Mouse (Mus musculus): Measurements from ENCODE around the gene Lrch3.
"Not testable (repeated sequence)": the region's sequence is repeated elsewhere in the genome, so short reads cannot be mapped to it uniquely, and the experiment has no call there.

Gene Lrch3

DNA sequence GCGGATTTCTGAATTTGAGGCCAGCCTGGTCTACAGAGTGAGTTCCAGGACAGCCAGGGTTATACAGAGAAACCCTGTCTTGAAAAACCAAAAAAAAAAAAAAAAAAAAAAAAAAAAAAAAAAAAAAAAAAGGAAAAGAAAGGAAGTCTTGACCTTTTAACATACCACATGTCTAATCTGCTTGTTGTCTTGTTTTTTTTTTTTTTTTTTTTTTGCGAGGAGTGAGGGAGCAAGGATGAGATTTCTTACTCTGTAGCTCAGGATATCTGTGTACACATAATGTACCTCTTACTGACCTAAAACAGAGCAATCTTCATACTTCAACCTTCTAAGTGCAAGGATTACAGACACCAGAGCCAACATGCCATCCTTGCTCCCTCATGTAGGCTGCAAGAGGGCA, 141.0 kb downstream of the Lrch3 start:
- DNase-seq (ENCODE audit: low spot score in 2 of 2): not testable (repeated sequence)

DNA sequence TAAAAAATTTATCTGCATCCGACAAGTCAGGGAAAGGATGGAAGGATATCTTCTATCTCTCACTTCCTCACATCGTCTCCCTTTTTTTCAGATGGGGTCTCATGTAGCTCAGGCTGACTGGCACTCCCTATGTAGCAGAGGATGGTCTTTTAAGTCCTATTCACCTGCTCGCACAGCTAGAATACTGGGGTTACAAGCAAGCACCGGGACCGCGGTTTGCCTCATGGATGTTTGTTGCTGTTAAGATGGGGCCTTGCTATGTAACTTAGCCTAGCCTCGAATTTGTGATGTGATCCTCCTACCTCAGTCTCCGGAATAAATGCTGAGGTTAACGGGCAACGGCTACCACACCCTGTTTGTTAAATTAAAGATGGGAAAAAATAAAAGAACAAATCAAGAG, 141.8 kb downstream of the Lrch3 start:
- DNase-seq (ENCODE audit: low spot score in 2 of 2): peak in 1 of 2 experiments; percentile 17

DNA sequence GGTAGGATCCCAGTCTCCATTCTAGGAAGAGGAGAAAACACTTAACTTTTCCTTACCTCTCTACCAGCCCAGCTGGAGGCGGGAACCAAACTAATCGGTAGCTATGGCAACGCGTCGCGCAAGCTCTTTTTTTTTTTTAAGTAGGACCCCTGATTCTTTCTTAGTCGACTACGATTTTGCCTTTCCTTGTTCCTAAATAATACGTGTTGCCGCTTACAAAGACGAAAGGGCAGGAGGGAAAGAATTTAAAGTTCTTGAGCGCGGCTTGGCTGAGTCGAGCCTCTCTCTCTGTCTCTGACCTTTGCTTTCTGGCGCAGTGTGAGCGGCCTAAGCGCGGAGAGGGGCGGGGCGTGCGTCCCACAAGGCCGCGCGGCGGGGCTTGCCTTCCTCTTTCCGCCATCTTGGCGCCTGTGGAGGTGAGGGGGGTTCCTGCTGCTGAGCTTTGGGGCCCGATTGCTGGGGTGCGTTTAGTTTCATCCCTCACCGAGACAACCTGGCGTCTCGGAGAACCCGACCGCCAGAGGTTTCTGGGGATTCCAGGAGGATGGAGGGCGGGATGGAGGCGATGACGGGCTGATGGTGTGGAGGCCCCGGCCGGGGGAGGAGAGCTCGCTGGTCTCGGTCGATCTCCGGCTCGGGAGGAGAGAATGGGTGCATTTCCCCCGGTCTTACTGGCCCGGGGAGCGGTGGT, 142.3 kb downstream of the Lrch3 start, which contains the start of the genes Iqcg and Rpl35a:
TSS of gene Iqcg (minus strand) at position 124 of the 691 bp plus-strand sequence.
TSS of gene Rpl35a (plus strand) at position 359 of the 691 bp plus-strand sequence.
- DNase-seq (ENCODE audit: low spot score in 2 of 2): peak; percentile 87 to 92

DNA sequence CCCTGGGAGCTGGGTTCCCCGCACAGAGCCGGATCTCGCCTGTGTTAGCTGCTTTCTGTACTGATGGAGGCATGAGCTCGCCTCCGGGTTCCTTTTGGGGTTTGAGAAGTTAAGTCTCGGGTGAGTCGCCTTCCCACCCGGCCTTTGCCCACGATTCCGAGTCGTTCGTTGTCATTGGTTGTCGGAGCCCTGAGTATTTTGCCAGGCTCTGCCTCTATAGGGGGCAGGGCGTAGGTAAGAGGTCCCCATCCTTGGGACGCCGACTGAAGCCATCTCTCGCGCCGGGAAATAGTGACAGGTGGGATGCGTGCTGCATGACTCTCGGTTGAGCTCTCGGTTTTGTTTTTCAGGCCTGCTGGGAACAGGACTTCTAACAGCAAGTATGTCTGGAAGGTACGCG, 142.9 kb downstream of the Lrch3 start:
- peak in 1 of 2 experiments; percentile 42 for DNase-seq (ENCODE audit: low spot score in 2 of 2)

DNA sequence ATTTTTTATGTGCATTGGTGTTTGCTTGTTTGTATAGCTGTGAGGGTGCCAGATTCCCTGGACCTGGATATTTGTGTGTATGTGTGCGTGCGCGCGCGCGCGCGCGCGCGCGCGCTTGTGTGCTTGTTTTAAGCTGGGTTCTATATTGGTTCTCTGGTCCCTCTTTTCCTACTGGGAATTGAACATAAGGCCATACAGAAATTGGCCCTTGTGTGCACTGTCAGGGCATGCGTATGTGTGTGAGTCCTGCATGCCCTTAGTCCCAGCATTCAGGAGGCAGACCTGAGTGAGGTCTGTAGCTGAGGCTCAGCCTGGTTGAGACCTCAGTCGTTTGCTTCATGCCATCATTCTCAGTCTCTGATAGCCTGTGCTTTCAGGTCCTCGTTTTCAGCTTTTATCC, 144.1 kb downstream of the Lrch3 start:
- DNase-seq (ENCODE audit: low spot score in 2 of 2): no peak

DNA sequence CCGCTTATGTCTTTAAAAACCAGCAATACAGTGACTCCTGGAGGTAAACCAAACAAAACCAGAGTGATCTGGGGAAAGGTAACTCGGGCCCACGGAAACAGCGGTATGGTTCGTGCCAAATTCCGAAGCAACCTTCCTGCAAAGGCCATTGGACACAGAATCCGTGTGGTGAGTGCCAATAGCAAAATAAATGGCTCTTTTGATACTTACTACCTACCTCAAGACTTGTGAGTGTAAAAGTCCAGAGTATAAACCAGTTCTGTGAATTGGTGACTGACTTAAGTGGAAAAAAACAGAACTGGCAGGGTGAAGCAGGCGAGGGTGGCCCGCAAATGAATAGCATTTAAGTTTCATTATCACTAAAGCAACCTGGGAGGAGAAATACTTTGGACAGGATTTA, 144.8 kb downstream of the Lrch3 start:
- not testable (repeated sequence) for DNase-seq (ENCODE audit: low spot score in 2 of 2)

DNA sequence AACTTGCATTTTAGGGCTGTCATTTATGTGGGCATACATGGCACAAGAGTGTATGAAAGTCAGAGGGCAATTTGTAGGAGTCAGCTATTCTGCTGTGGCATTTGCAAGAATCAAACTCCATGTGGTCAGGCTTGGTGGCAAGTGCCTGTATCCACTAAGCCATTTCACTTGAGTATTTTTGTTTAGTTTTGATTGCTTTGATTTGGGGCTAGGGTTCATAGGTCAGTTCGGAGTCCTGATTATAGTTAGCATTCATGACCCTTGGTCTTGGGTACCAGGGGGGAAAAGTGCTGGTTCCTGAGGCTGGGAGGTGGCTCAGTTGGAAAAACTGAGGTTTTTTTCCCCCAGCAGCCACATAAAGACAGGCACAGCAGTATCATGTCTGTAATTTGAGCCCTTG, 145.6 kb downstream of the Lrch3 start:
- no peak for DNase-seq (ENCODE audit: low spot score in 2 of 2)

DNA sequence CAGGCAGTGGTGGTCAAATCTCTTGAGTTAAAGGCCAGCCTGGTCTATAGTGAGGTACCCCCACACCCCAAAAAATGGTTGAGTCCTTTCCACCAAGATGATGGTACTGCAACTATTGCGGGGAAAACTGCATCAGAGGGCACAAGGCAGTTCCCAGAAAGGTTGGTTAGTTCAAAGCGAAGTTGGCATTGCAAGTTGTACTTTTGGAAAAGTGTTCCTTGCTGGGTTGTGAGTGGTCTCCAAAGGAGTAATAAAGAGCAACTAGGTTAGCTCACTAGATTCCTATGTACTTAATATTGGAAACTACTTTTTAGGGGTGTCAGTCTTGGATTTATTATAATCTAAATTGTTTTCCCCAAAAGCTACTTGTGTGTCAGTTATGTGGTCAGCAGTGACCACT, 147.0 kb downstream of the Lrch3 start:
- no peak for DNase-seq (ENCODE audit: low spot score in 2 of 2)

DNA sequence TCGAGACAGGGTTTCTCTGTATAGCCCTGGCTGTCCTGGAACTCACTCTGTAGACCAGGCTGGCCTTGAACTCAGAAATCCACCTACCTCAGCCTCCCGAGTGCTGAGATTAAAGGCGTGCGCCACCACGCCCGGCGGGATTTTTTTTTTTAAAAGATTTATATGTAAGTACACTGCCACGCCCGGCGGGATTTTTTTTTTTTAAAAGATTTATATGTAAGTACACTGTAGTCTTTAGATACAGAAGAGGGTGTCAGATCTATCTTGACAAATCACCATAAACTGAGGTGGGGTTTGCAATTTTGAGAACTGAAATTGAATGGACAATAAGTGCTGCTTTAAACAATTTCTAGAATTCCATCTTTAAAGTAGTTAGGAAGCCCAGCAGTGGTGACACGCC, 147.5 kb downstream of the Lrch3 start:
- no peak for DNase-seq (ENCODE audit: low spot score in 2 of 2)

DNA sequence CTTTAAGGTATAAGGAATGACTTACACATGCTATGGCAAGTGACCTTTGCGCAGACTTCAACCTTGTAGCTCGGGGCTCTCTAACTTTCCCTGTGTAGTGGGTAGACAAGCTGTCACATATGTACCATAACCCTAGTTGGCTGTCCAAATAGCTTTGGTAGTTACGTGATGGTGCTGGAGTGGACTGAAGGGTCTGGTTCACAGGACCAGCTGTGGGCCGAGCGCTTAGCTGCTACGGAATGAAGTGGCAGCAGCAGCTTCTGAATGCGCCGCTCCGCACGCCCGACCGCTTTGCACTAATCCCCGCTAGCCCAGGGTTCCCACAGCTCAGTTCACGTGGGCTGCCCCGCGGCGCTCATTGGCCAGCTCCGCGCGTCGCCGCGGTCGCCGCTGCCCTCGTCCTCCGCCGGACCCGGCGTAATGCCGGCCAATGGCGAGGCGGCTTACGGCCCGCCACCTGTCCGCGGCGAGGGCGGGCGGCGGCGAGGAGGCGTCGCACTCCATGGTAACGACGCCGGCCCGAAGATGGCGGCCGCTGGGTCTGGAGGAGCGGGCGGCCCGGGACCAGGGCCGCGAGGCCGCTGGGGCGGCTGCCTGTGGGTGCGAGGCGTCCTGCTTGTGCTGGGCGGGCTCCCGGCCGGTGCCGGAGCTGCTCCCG, 148.3 kb downstream of the Lrch3 start, which contains the start of gene Lmln:
TSS of gene Lmln (plus strand) at position 498 of the 658 bp plus-strand sequence.
- peak; percentile 87 to 88 for DNase-seq (ENCODE audit: low spot score in 2 of 2)

DNA sequence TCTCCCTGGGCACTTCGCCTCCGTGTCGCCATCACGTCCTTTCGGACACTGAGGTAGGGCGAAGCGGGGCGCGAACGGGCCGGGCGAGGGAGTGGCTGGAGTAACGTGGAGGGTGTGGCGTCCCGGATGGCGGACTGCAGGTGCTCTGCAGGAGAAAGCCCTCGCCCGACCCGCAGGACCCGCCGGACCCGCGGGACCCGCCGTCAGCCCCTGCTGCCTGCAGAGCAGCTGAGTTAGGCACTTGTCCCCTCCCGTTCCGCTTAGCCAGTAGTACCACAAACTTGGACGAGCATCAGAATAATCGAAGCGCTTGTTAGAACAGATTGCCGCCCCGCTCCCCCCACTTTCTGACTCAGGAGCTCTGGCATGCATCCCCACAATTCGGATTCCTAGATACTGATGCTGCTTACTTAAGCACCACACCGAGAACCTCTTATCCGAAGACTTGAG, 148.8 kb downstream of the Lrch3 start:
- peak; percentile 68 to 77 for DNase-seq (ENCODE audit: low spot score in 2 of 2)

DNA sequence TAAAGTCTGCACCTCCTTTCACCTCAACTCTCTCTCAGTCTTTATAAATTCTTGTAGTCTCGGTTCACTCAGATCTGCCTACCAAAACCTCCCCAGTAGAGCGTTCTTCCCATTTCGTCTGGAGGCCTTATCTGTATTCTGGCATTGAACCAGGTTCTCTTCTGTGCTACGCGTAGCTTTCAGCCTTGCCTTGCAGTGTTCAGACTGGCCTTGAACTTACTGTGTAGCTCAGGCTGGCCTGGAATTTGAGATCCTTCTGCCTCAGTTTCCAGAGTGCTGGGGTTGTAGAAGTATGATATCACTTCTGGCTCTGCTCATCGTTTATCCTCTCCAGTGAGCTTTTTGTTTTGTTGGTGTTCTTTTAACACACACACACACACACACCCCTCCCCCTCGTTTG, 149.4 kb downstream of the Lrch3 start:
- DNase-seq (ENCODE audit: low spot score in 2 of 2): no peak

DNA sequence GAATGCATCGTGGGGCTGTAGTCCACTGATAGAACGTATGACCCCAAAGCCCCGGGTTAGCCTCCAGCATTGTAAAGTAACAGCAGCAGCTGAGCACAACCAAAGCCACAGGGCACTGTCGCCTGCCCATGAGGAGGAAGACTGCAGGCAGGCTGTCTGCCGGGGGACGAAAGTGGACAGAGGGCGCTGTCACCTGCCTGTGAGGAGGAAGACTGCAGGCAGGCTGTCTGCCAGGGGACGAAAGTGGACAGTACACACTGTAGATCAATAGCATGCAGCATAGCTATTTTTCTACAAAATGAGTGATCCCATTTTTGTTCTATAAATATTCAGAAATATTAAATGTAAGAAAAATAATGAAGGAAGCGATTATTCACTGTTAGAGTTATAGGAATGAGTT, 150.7 kb downstream of the Lrch3 start:
- DNase-seq (ENCODE audit: low spot score in 2 of 2): no peak
